Comparison of ENCODE assay signal across 7 mouse cellular contexts in genomic region chr17:43076801-43077493, GRCm38 (mm10).
DNase-seq lines count a peak whose midpoint lies in the region; ATAC-seq and TF ChIP-seq lines count a peak whose summit lies in the region.

No protein-coding gene starts in this region.

- TF ChIP-seq CTCF in heart, adult 2 months (IDR thresholded peaks at IDR 0.05), result no peak
- TF ChIP-seq CTCF in kidney, adult 2 months (conservative IDR thresholded peaks at IDR 0.05; ENCODE audit: insufficient read depth, insufficient read length, low read depth, low read length), result no peak

- 0 out of 2 replicates have a peak, but pooled peaks have one; percentile 14 for TF ChIP-seq POLR2A in heart, adult 2 months (IDR thresholded peaks at IDR 0.05; ENCODE audit: insufficient read depth, low read depth, low read length)
- no peak for TF ChIP-seq POLR2A in kidney, adult 2 months (IDR thresholded peaks at IDR 0.05; ENCODE audit: low read depth, low read length)

- DNase-seq in c-Kit-positive CD71-positive TER-119-negative erythroid progenitor cells, embryonic 14.5 days (ENCODE audit: low read depth), result peak; percentile 59
- peak; percentile 74 to 80 for DNase-seq in heart, adult 2 months
- DNase-seq in kidney, adult 2 months, result peak; percentile 89
- DNase-seq in limb, embryonic 11.5 days (ENCODE audit: low spot score), result peak; percentile 80
- DNase-seq in spleen, postnatal 36 days (ENCODE audit: low spot score in 2 of 2), result peak; percentile 34 to 40

- peak overlapping the region; percentile 25; the same call in 1 of the 2 replicates for H3K27ac ChIP-seq in embryonic facial prominence, embryonic 15.5 days (replicated peaks)
- peak overlapping the region; percentile 46 for H3K27ac ChIP-seq in heart, adult 2 months
- peak overlapping the region; percentile 75 for H3K27ac ChIP-seq in kidney, adult 2 months (ENCODE audit: insufficient read depth, low read depth, low read length)
- no peak overlapping the region for H3K27ac ChIP-seq in limb, embryonic 11.5 days (replicated peaks; ENCODE audit: low read depth, low read length)
- H3K27ac ChIP-seq in midbrain, embryonic 12.5 days (replicated peaks), result peak overlapping the region; percentile 60; the same call in 1 of the 2 replicates

- 0 out of 2 replicates have a peak, but pooled peaks cover 1% of the 10 kb centered on the region for H3K79me2 ChIP-seq in heart, adult 2 months (replicated peaks; ENCODE audit: control insufficient read depth, insufficient read depth, low read length)

- no peaks in the 10 kb centered on the region for H3K36me3 ChIP-seq in embryonic facial prominence, embryonic 15.5 days
- H3K36me3 ChIP-seq in heart, adult 2 months (ENCODE audit: control insufficient read depth, insufficient read depth, low read length), result peaks cover 2% of the 10 kb centered on the region
- no peaks in the 10 kb centered on the region; the same call in 1 of the 2 replicates for H3K36me3 ChIP-seq in kidney, adult 2 months (ENCODE audit: control insufficient read depth, insufficient read depth, low read length)
- H3K36me3 ChIP-seq in limb, embryonic 11.5 days (ENCODE audit: control insufficient read depth, insufficient read depth, low read length), result no peaks in the 10 kb centered on the region
- no peaks in the 10 kb centered on the region for H3K36me3 ChIP-seq in midbrain, embryonic 12.5 days

- intact Hi-C loops in heart, adult 2 months (cut with DNase I), result loop anchor here (5.0 kb wide), 1 partner anchor 60 kb away; the partner anchor contains the start of gene Tnfrsf21

- H3K4me2 ChIP-seq in embryonic facial prominence, embryonic 15.5 days (replicated peaks), result peak overlapping the region; percentile 33
- no peak overlapping the region for H3K4me2 ChIP-seq in limb, embryonic 11.5 days (ENCODE audit: low read depth, severe bottlenecking)
- H3K4me2 ChIP-seq in midbrain, embryonic 12.5 days (replicated peaks), result peak overlapping the region; percentile 30

- H3K9me3 ChIP-seq in embryonic facial prominence, embryonic 15.5 days (replicated peaks), result no peaks in the 10 kb centered on the region
- H3K9me3 ChIP-seq in limb, embryonic 11.5 days (ENCODE audit: control insufficient read depth, low read length), result no peaks in the 10 kb centered on the region
- H3K9me3 ChIP-seq in midbrain, embryonic 12.5 days, result no peaks in the 10 kb centered on the region

- no peaks in the 10 kb centered on the region for H3K27me3 ChIP-seq in embryonic facial prominence, embryonic 15.5 days
- H3K27me3 ChIP-seq in heart, adult 2 months (ENCODE audit: control insufficient read depth, insufficient read depth, low read length), result no peaks in the 10 kb centered on the region
- no peaks in the 10 kb centered on the region for H3K27me3 ChIP-seq in kidney, adult 2 months (replicated peaks; ENCODE audit: control insufficient read depth, insufficient read depth, low read length)
- no peaks in the 10 kb centered on the region for H3K27me3 ChIP-seq in limb, embryonic 11.5 days (ENCODE audit: control insufficient read depth, insufficient read depth, low read length)
- no peaks in the 10 kb centered on the region for H3K27me3 ChIP-seq in midbrain, embryonic 12.5 days

- 0 out of 2 replicates have a peak, but pooled peaks have one; percentile 41 for TF ChIP-seq EP300 in heart, adult 2 months (IDR thresholded peaks at IDR 0.05; ENCODE audit: insufficient read depth, low read depth, low read length)

- peaks cover 15% of the 10 kb centered on the region for H3K4me1 ChIP-seq in embryonic facial prominence, embryonic 15.5 days
- H3K4me1 ChIP-seq in heart, adult 2 months (ENCODE audit: control insufficient read depth, insufficient read depth, low read length), result peaks cover 11% of the 10 kb centered on the region
- peaks cover 17% of the 10 kb centered on the region; the same call in 1 of the 2 replicates for H3K4me1 ChIP-seq in kidney, adult 2 months (ENCODE audit: control insufficient read depth, insufficient read depth, low read length)
- peaks cover 2% of the 10 kb centered on the region; the same call in 1 of the 2 replicates for H3K4me1 ChIP-seq in limb, embryonic 11.5 days (ENCODE audit: control insufficient read depth, insufficient read depth, low read length)
- H3K4me1 ChIP-seq in midbrain, embryonic 12.5 days, result peaks cover 9% of the 10 kb centered on the region

- H3K9ac ChIP-seq in embryonic facial prominence, embryonic 15.5 days, result no peak overlapping the region
- no peak overlapping the region for H3K9ac ChIP-seq in heart, adult 2 months (ENCODE audit: low read depth, low read length)
- no peak overlapping the region for H3K9ac ChIP-seq in limb, embryonic 11.5 days (ENCODE audit: low read length)
- no peak overlapping the region for H3K9ac ChIP-seq in midbrain, embryonic 12.5 days (replicated peaks)

- WGBS in embryonic facial prominence, embryonic 15.5 days, result 17% methylated on average over 18 of the region's 18 CpGs
- 14% methylated on average over 18 of the region's 18 CpGs for WGBS in heart, adult 2 months
- WGBS in kidney, adult 2 months, result 15% methylated on average over 18 of the region's 18 CpGs
- 23% methylated on average over 18 of the region's 18 CpGs for WGBS in limb, embryonic 11.5 days
- WGBS in midbrain, embryonic 12.5 days, result 28% methylated on average over 18 of the region's 18 CpGs

- ATAC-seq in embryonic facial prominence, embryonic 15.5 days (ENCODE audit: insufficient number of reproducible peaks, low FRiP score, low TSS enrichment, low read depth), result peak; percentile 90
- peak; percentile 81; the same call in 1 of the 2 replicates for ATAC-seq in limb, embryonic 11.5 days (ENCODE audit: insufficient number of reproducible peaks, low FRiP score, low TSS enrichment, low read depth)
- ATAC-seq in midbrain, embryonic 12.5 days (ENCODE audit: low FRiP score, low read depth), result peak; percentile 96

- no peak overlapping the region for H3K4me3 ChIP-seq in embryonic facial prominence, embryonic 15.5 days (replicated peaks)
- H3K4me3 ChIP-seq in heart, adult 2 months, result no peak overlapping the region
- peak overlapping the region; percentile 9; the same call in 1 of the 2 replicates for H3K4me3 ChIP-seq in kidney, adult 2 months (ENCODE audit: insufficient read depth, low read depth, low read length)
- H3K4me3 ChIP-seq in limb, embryonic 11.5 days (ENCODE audit: low read depth, low read length), result no peak overlapping the region
- H3K4me3 ChIP-seq in midbrain, embryonic 12.5 days, result no peak overlapping the region

Comparison
In these comparisons a context has a peak if more than half of its experiments do, and no peak if none do; other contexts are left out.
1. DNase-seq: peak in every context shown above with its lines; median percentile 89 in kidney, adult 2 months; 80 in limb, embryonic 11.5 days; 77 in heart, adult 2 months; 59 in c-Kit-positive CD71-positive TER-119-negative erythroid progenitor cells, embryonic 14.5 days; 37 in spleen, postnatal 36 days.